Mouse (Mus musculus) intestine, embryonic 14.5 days (tissue): ENCODE data around the gene Rnf150. TPM values are rescaled to one million over a fixed set of nuclear protein-coding genes. Genes with fewer than 3 reads are reported as not detected.

ENCODE experiments used
- ATAC-seq: fragments of 200-750 bp; cut with Nextera tagmentation; replicated peaks from 2 replicates; pipeline ENCODE4 v1.8.0; 2017; ENCODE audit warnings: low read depth, moderate number of reproducible peaks, moderate TSS enrichment, moderate library complexity; ENCODE audit not compliant: low FRiP score, low TSS enrichment
- DNase-seq: peaks from one replicate; pipeline ENCODE4 v3.0.0-alpha.2; 2018; ENCODE audit warnings: low spot score
- H3K27ac ChIP-seq: fragments of 300-500 bp; sonication (generic); 2 replicates; pipeline ENCODE4 v1.5.1; 2014; ENCODE audit warnings: low read depth, mild to moderate bottlenecking, control low read depth
- H3K27me3 ChIP-seq: fragments of 300-500 bp; sonication (generic); replicated peaks from 2 replicates; pipeline ENCODE4 v1.6.1; 2014; ENCODE audit warnings: low read length, control low read depth; ENCODE audit not compliant: control insufficient read depth, insufficient read depth
- H3K36me3 ChIP-seq: fragments of 300-500 bp; sonication (generic); 2 replicates; pipeline ENCODE4 v1.6.1; 2014; ENCODE audit warnings: low read length, control low read depth; ENCODE audit not compliant: control insufficient read depth, insufficient read depth
- H3K4me1 ChIP-seq: fragments of 300-500 bp; sonication (generic); replicated peaks from 2 replicates; pipeline ENCODE4 v1.6.1; 2014; ENCODE audit warnings: low read length, control low read depth, mixed read lengths; ENCODE audit not compliant: control insufficient read depth, insufficient read depth
- H3K4me2 ChIP-seq: fragments of 300-500 bp; sonication (generic); 2 replicates; pipeline ENCODE4 v1.6.1; 2014; ENCODE audit warnings: low read length
- H3K4me3 ChIP-seq: fragments of 300-500 bp; sonication (generic); 2 replicates; pipeline ENCODE4 v1.5.1; 2014; ENCODE audit warnings: low read depth, low read length, control low read depth, mixed read lengths
- H3K9ac ChIP-seq: fragments of 300-500 bp; sonication (generic); 2 replicates; pipeline ENCODE4 v1.6.1; 2014; ENCODE audit warnings: mild to moderate bottlenecking, low read length
- H3K9me3 ChIP-seq: fragments of 300-500 bp; sonication (generic); 2 replicates; pipeline ENCODE4 v1.6.1; 2016; ENCODE audit warnings: low read length, control low read depth; ENCODE audit not compliant: control insufficient read depth
- WGBS: fragments of 180-500 bp; shearing (Covaris S2); extraction: QIAGEN DNeasy Blood & Tissue Kit; methylation state at CpG from one replicate; pipeline ENCODE4 v1.1.7; 2014; 5-methylcytosine and 5-hydroxymethylcytosine counted together
- polyA plus RNA-seq: library from polyadenylated mRNA; unstranded; fragments of >200 nt; fragmentation: Nextera tagmentation; extraction: Ambion mirVana; gene quantifications from 2 replicates; pipeline ENCODE4 v1.2.1, GENCODE M21; 2014

Rnf150 gene
- polyA plus RNA-seq, 1 experiment from 2014 or later: 1.5 TPM

GRCm38 (mm10) chr8:83109756-83110155 lies 246.6 kb downstream of the Rnf150 start:
- DNase-seq: no peak
- no peak overlapping the region for H3K9ac ChIP-seq
- 65% methylated on average over 7 of the region's 7 CpGs for WGBS

DNA sequence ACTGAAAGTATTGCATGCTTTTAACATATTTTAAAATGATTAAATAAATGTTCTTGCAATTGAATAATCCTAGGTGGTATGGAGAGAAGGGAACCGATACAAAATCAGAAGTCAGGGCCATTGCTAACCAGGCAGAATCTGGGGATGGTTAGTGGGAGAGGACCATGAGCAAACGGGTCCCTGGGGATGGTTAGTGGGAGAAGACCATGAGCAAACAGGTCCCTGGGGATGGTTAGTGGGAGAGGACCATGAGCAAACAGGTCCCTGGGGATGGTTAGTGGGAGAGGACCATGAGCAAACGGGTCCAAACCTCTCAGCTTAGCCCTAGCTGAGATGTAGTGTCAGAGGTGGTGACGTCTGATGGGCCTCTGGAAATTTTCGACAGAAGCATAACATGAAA lies 247.0 kb downstream of the Rnf150 start:
- Histone ChIP-seq H3K9ac (no peak overlapping the region), H3K27ac (no peak overlapping the region), H3K4me2 (no peak overlapping the region), H3K4me3 (no peak overlapping the region), H3K9me3 (no peaks in the 10 kb centered on the region), H3K27me3 (no peaks in the 10 kb centered on the region), H3K36me3 (no peaks in the 10 kb centered on the region), H3K4me1 (no peaks in the 10 kb centered on the region)
- DNase-seq (no peak), ATAC-seq (no peak)
- WGBS: 86% methylated on average over 5 of the region's 5 CpGs

More at GRCm38 (mm10) chr8:83109756-83110155, 246.6 kb downstream of the Rnf150 start:
- Histone ChIP-seq H3K36me3 (no peaks in the 10 kb centered on the region), H3K4me2 (no peak overlapping the region), H3K27ac (no peak overlapping the region), H3K27me3 (no peaks in the 10 kb centered on the region), H3K9me3 (no peaks in the 10 kb centered on the region), H3K4me3 (no peak overlapping the region), H3K4me1 (no peaks in the 10 kb centered on the region)
- no peak for ATAC-seq

DNA sequence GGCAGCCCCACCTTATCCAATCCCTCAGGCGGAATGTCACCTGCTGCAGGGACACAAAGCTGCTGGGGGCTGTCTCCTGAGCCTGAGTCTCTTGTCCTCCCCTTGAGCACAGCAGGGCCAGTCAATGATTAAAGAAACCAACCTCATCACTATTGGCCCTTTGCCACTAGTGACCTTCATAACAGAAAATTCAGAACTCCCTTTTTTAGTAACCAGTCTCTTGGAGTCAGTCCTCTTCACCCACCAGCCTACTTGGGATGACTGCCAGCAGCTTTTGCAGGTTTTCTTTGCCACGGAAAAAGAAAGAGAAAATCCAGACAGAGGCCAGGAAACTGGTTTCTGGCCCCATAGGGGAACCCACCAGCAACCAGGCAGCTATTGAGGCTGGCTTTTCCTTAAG lies 271.9 kb downstream of the Rnf150 start:
- no peak for ATAC-seq
- Histone ChIP-seq H3K4me3 (no peak overlapping the region), H3K4me1 (peaks cover 4% of the 10 kb centered on the region; the same call in 1 of the 2 replicates), H3K4me2 (no peak overlapping the region), H3K9me3 (no peaks in the 10 kb centered on the region), H3K27me3 (no peaks in the 10 kb centered on the region), H3K27ac (0 out of 2 replicates have a peak overlapping the region, but pooled peaks have one; percentile 10), H3K36me3 (no peaks in the 10 kb centered on the region), H3K9ac (no peak overlapping the region)
- 65% methylated on average over 2 of the region's 2 CpGs for WGBS
- DNase-seq: peak; percentile 42

GRCm38 (mm10) chr8:83140068-83140467 lies 276.9 kb downstream of the Rnf150 start:
- Histone ChIP-seq H3K4me3 (no peak overlapping the region), H3K9ac (no peak overlapping the region), H3K4me2 (no peak overlapping the region), H3K27me3 (no peaks in the 10 kb centered on the region), H3K27ac (no peak overlapping the region; the same call in 1 of the 2 replicates), H3K36me3 (no peaks in the 10 kb centered on the region), H3K9me3 (no peaks in the 10 kb centered on the region), H3K4me1 (peaks cover 8% of the 10 kb centered on the region; the same call in 1 of the 2 replicates)
- 81% methylated on average over 1 of the region's 1 CpGs for WGBS
- DNase-seq: peak; percentile 50
- no peak for ATAC-seq

- Histone ChIP-seq H3K27me3 (no peaks in the 10 kb centered on the region), H3K9ac (no peak overlapping the region), H3K9me3 (no peaks in the 10 kb centered on the region), H3K27ac (no peak overlapping the region; the same call in 1 of the 2 replicates), H3K4me1 (peaks cover 8% of the 10 kb centered on the region; the same call in 1 of the 2 replicates), H3K4me3 (no peak overlapping the region), H3K4me2 (no peak overlapping the region), H3K36me3 (no peaks in the 10 kb centered on the region)
- DNase-seq (peak; percentile 49), ATAC-seq (no peak)
- WGBS: 60% methylated on average over 3 of the region's 3 CpGs
Measured at GRCm38 (mm10) chr8:83140701-83141111, 277.6 kb downstream of the Rnf150 start.

Other genes starting within 250 kb of the Rnf150 start
- gene Zfp330, start 89.2 kb upstream of the Rnf150 start, polyA plus RNA-seq: 65.0 and 69.7 TPM in 2 replicates